Mouse (Mus musculus): ENCODE results near the gene Zfp280b.

DNA sequence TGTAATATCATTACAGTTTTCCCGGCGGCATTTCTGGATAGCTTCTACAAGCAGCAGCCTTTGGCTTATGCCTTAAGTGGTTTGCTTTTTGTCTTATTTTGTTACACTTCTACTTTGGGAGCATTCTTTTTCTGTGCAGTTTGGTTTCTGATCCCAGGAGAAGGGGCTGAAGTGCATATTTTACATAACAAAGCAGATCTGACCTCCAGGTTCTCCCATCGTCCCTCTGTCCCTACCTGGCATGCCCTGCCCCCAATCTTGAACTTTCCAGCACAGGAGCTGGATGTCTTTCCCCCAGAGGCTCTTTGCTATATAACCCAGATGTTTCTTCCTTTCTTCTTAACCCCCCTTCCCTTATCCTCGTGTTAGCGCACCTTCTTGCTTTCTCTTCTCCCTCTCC lies 12.9 kb downstream of the Zfp280b start:
- TF ChIP-seq CTCF (IDR thresholded peaks at IDR 0.05; ENCODE audit: low read depth) (no peak), EP300 (optimal IDR thresholded peaks at IDR 0.05) (no peak)
